Mouse (Mus musculus): ENCODE results near the gene Fkbp5. TPM values are rescaled to one million over a fixed set of nuclear protein-coding genes. Genes with fewer than 3 reads are reported as not detected.
A peak's percentile ranks its signal among the peaks of the same experiment; 100 is the strongest.
"Not testable (repeated sequence)": the region's sequence is repeated elsewhere in the genome, so short reads cannot be mapped to it uniquely, and the experiment has no call there.

Gene Fkbp5
- polyA plus RNA-seq, 1 experiment from 2014 or later = 9.2 TPM

- POLR2A ChIA-PET = interaction anchor here (0.5 kb wide), 1 partner anchor 45 kb away, joined by 3 read pairs; no protein-coding TSS in a partner anchor
- no peak for ATAC-seq
- in situ Hi-C loops (cut with MboI; ENCODE audit: low pct_unique_long_range_greater_than_20kb) = no loop called here
- H3K27me3 ChIP-seq = no peaks in the 10 kb centered on the region
- CTCF ChIA-PET = interaction anchor here (0.9 to 1.2 kb wide), 3 partner anchors 13 to 25 kb away, joined by 3 read pairs; no protein-coding TSS in a partner anchor
- no peak for TF ChIP-seq CTCF (IDR thresholded peaks at IDR 0.05)
- DNase-seq (ENCODE audit: low read depth, low spot score) = no peak
These were observed 96.9 kb downstream of the Fkbp5 start for GRCm38 (mm10) chr17:28420229-28421051.

- TF ChIP-seq CTCF (IDR thresholded peaks at IDR 0.05) = no peak
- ATAC-seq (no peak), DNase-seq (ENCODE audit: low read depth, low spot score) (no peak)
- ChIA-PET CTCF (interaction anchor here (0.7 to 5.1 kb wide), 6 partner anchors 9 to 138 kb away, joined by 3 to 23 read pairs (median 3); no protein-coding TSS in a partner anchor), POLR2A (no interaction called here)
- in situ Hi-C loops (cut with MboI; ENCODE audit: low pct_unique_long_range_greater_than_20kb) = loop anchor here (5.0 kb wide), 1 partner anchor 103 kb away; no protein-coding TSS in a partner anchor
- H3K27me3 ChIP-seq = no peaks in the 10 kb centered on the region
These were observed 97.7 kb downstream of the Fkbp5 start for GRCm38 (mm10) chr17:28419636-28420035.

- no peak for DNase-seq (ENCODE audit: low read depth, low spot score)
- CTCF ChIA-PET = interaction anchor here (1.0 to 5.1 kb wide), 4 partner anchors 10 to 26 kb away, joined by 3 to 23 read pairs (median 8); no protein-coding TSS in a partner anchor
- peak; percentile 65 for TF ChIP-seq CTCF (IDR thresholded peaks at IDR 0.05)
- in situ Hi-C loops (cut with MboI; ENCODE audit: low pct_unique_long_range_greater_than_20kb) = loop anchor here (5.0 kb wide), 1 partner anchor 103 kb away; no protein-coding TSS in a partner anchor
- ATAC-seq = no peak
- no peaks in the 10 kb centered on the region for H3K27me3 ChIP-seq
- POLR2A ChIA-PET = no interaction called here
These were observed 98.4 kb downstream of the Fkbp5 start for GRCm38 (mm10) chr17:28418954-28419353.

- DNase-seq (ENCODE audit: low read depth, low spot score); ATAC-seq; H3K27me3 ChIP-seq: not testable (repeated sequence)
- ChIA-PET CTCF (interaction anchor here (1.0 to 5.1 kb wide), 5 partner anchors 10 to 109 kb away, joined by 3 to 23 read pairs (median 11); no protein-coding TSS in a partner anchor), POLR2A (interaction anchor here (0.6 kb wide), 1 partner anchor 188 kb away, joined by 4 read pairs; no protein-coding TSS in a partner anchor)
- in situ Hi-C loops (cut with MboI; ENCODE audit: low pct_unique_long_range_greater_than_20kb) = loop anchor here (5.0 kb wide), 1 partner anchor 104 kb away; no protein-coding TSS in a partner anchor
These were observed 98.8 kb downstream of the Fkbp5 start for GRCm38 (mm10) chr17:28418481-28418880.

GRCm38 (mm10) chr17:28417771-28418170 lies 99.6 kb downstream of the Fkbp5 start:
- no peak for TF ChIP-seq CTCF (IDR thresholded peaks at IDR 0.05)
- ATAC-seq = no peak
- POLR2A ChIA-PET = no interaction called here
- in situ Hi-C loops (cut with MboI; ENCODE audit: low pct_unique_long_range_greater_than_20kb) = loop anchor here (5.0 kb wide), 1 partner anchor 105 kb away; no protein-coding TSS in a partner anchor
- DNase-seq (ENCODE audit: low read depth, low spot score) = no peak
- H3K27me3 ChIP-seq = no peaks in the 10 kb centered on the region
- CTCF ChIA-PET = interaction anchor here (1.0 to 5.1 kb wide), 5 partner anchors 10 to 110 kb away, joined by 4 to 23 read pairs (median 11); no protein-coding TSS in a partner anchor

GRCm38 (mm10) chr17:28415271-28415670 lies 102.1 kb downstream of the Fkbp5 start:
- ChIA-PET CTCF (interaction anchor here (1.0 to 5.1 kb wide), 3 partner anchors 7 to 112 kb away, joined by 3 to 23 read pairs (median 3); no protein-coding TSS in a partner anchor), POLR2A (no interaction called here)
- TF ChIP-seq CTCF (IDR thresholded peaks at IDR 0.05) = no peak
- ATAC-seq = no peak
- in situ Hi-C loops (cut with MboI; ENCODE audit: low pct_unique_long_range_greater_than_20kb) = loop anchor here (5.0 kb wide), 1 partner anchor 107 kb away; no protein-coding TSS in a partner anchor
- H3K27me3 ChIP-seq = no peaks in the 10 kb centered on the region
- peak; percentile 57 for DNase-seq (ENCODE audit: low read depth, low spot score)

GRCm38 (mm10) chr17:28411381-28411960 lies 105.9 kb downstream of the Fkbp5 start:
- ChIA-PET CTCF (interaction anchor here (1.6 to 2.4 kb wide), 2 partner anchors 113 to 116 kb away, joined by 8 to 13 read pairs; no protein-coding TSS in a partner anchor), POLR2A (interaction anchor here (1.0 to 1.1 kb wide), 2 partner anchors 11 to 36 kb away, joined by 3 to 5 read pairs; no protein-coding TSS in a partner anchor)
- ATAC-seq (no peak), DNase-seq (ENCODE audit: low read depth, low spot score) (no peak)
- in situ Hi-C loops (cut with MboI; ENCODE audit: low pct_unique_long_range_greater_than_20kb) = no loop called here
- no peaks in the 10 kb centered on the region for H3K27me3 ChIP-seq
- TF ChIP-seq CTCF (IDR thresholded peaks at IDR 0.05) = no peak

GRCm38 (mm10) chr17:28410731-28411130 lies 106.6 kb downstream of the Fkbp5 start:
- no peak for DNase-seq (ENCODE audit: low read depth, low spot score)
- in situ Hi-C loops (cut with MboI; ENCODE audit: low pct_unique_long_range_greater_than_20kb) = no loop called here
- ChIA-PET POLR2A (interaction anchor here (1.1 kb wide), 1 partner anchor 12 kb away, joined by 5 read pairs; no protein-coding TSS in a partner anchor), CTCF (interaction anchor here (2.4 kb wide), 1 partner anchor 117 kb away, joined by 13 read pairs; no protein-coding TSS in a partner anchor)
- no peak for TF ChIP-seq CTCF (IDR thresholded peaks at IDR 0.05)
- H3K27me3 ChIP-seq = no peaks in the 10 kb centered on the region
- ATAC-seq = no peak

GRCm38 (mm10) chr17:28408251-28408918 lies 108.9 kb downstream of the Fkbp5 start:
- POLR2A ChIA-PET = no interaction called here
- ATAC-seq (no peak), DNase-seq (ENCODE audit: low read depth, low spot score) (no peak)
- TF ChIP-seq CTCF (IDR thresholded peaks at IDR 0.05) = no peak
- no peaks in the 10 kb centered on the region for H3K27me3 ChIP-seq
- CTCF ChIA-PET = interaction anchor here (0.9 to 2.3 kb wide), 5 partner anchors 9 to 123 kb away, joined by 3 to 23 read pairs (median 5); no protein-coding TSS in a partner anchor
- in situ Hi-C loops (cut with MboI; ENCODE audit: low pct_unique_long_range_greater_than_20kb) = no loop called here
